Mouse (Mus musculus): ENCODE measurements around the gene Ehd1.

- TF ChIP-seq MAFK (IDR thresholded peaks at IDR 0.05; ENCODE audit: insufficient read depth, low read depth, low read length) (no peak), CHD2 (IDR thresholded peaks at IDR 0.05; ENCODE audit: low read depth, low read length) (no peak), ZNF384 (IDR thresholded peaks at IDR 0.05; ENCODE audit: low read depth, low read length) (no peak), HCFC1 (IDR thresholded peaks at IDR 0.05; ENCODE audit: borderline replicate concordance, insufficient read depth, low read length) (no peak)
These were observed 72.9 kb downstream of the Ehd1 start for GRCm38 (mm10) chr19:6349215-6349983.
